15 mouse cellular contexts compared by ENCODE assay signal in the genomic region with DNA sequence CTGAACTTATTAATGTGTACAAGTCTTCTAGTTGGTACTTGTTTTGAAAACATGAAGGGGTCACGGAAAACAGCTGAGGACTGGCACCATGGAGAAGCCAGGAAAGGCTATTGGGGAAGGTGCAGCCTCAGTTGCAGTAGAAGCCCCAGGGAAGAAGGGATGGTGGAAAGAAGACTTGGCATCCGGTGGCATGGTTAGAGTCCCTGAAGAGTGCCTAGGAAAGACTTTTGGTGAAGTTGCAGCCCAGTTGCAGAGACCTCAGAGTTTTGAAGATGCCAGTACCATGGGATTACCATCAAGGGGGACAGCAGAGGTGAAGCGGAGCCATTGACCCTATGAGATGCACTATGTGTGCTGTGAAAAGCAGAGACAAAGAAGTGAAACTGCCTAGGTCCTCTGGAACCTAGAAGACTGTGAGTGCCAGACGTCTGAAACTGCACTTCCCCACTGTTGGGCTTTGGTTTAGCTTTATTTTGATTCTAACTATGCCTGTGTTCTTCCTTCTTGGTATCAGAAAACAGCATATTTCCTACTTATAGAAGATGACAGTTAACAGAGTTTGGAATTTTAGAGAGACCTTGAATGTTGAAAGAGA.
DNase-seq lines count a peak whose midpoint lies in the region; ATAC-seq and TF ChIP-seq lines count a peak whose summit lies in the region.
"Had no signal": no experiment of that assay in that cellular context is flagged by ENCODE, and none has a peak within 500 bp of the region (broad histone marks: within the 10 kb centered on the region; RNA-seq: fewer than 3 reads in every experiment).

No protein-coding gene starts in this region.

- H3K27ac ChIP-seq in gastrocnemius, adult 2 months, result peak overlapping the region; percentile 88
- peak overlapping the region; percentile 31; the same call in 1 of the 2 replicates for H3K27ac ChIP-seq in liver, postnatal 0 days (ENCODE audit: low read depth)
- H3K27ac ChIP-seq: limb, embryonic 12.5 days had no signal

- 66% methylated on average over 4 of the region's 4 CpGs for WGBS in liver, postnatal 0 days (ENCODE audit: insufficient replicate concordance)

- DNase-seq in gastrocnemius, adult 2 months, result no peak
- no peak for DNase-seq in gastrocnemius, postnatal 4 days (ENCODE audit: low spot score in 2 of 2)
- no peak for DNase-seq in liver, postnatal 0 days
- no peak for DNase-seq in liver
- peak; percentile 46 to 49 for DNase-seq in B cell, adult 2 months
- no peak for DNase-seq in left cerebral cortex, postnatal 4 days
- no peak for DNase-seq in urinary bladder, adult 2 months (ENCODE audit: low spot score)
- DNase-seq: adrenal gland, postnatal 36 days; cerebellum, adult 18-20 months; embryo, embryonic 11 days had no signal

- ATAC-seq in liver, postnatal 0 days, result no peak
- peak; percentile 46; the same call in 1 of the 2 replicates for ATAC-seq in megakaryocyte progenitor cell, adult 5-6 weeks (replicated peaks; ENCODE audit: poor library complexity)

- H3K9ac ChIP-seq in liver, postnatal 0 days (replicated peaks), result no peak overlapping the region
- H3K9ac ChIP-seq: limb, embryonic 12.5 days; lung, embryonic 15.5 days; neural tube, embryonic 13.5 days had no signal

- no peak for TF ChIP-seq CTCF in gastrocnemius, adult 2 months (IDR thresholded peaks at IDR 0.05)
- TF ChIP-seq CTCF in liver, postnatal 0 days (IDR thresholded peaks at IDR 0.05; ENCODE audit: low read depth), result no peak

- intact Hi-C loops in gastrocnemius, adult 2 months (cut with DNase I), result no loop called here
- intact Hi-C loops in left cerebral cortex, postnatal 4 days (cut with DNase I), result no loop called here

- no peak overlapping the region for H3K4me3 ChIP-seq in gastrocnemius, adult 2 months
- H3K4me3 ChIP-seq in liver, postnatal 0 days (ENCODE audit: low read depth, low read length), result no peak overlapping the region
- H3K4me3 ChIP-seq: erythroblast, embryonic 14.5 days; limb, embryonic 12.5 days; lung, embryonic 15.5 days; neural tube, embryonic 13.5 days had no signal

- no peak for TF ChIP-seq EP300 in liver, postnatal 0 days (IDR thresholded peaks at IDR 0.05; ENCODE audit: low read depth)

- H3K9me3 ChIP-seq in liver, postnatal 0 days (ENCODE audit: low read length), result no peaks in the 10 kb centered on the region
- H3K9me3 ChIP-seq: limb, embryonic 12.5 days; lung, embryonic 15.5 days; neural tube, embryonic 13.5 days had no signal

- H3K36me3 ChIP-seq in liver, postnatal 0 days (replicated peaks; ENCODE audit: insufficient read depth, low read length), result no peaks in the 10 kb centered on the region
- H3K36me3 ChIP-seq: limb, embryonic 12.5 days; lung, embryonic 15.5 days; neural tube, embryonic 13.5 days had no signal

- no peaks in the 10 kb centered on the region for H3K4me1 ChIP-seq in liver, postnatal 0 days (ENCODE audit: insufficient read depth)
- H3K4me1 ChIP-seq: limb, embryonic 12.5 days had no signal

- no peak overlapping the region for H3K4me2 ChIP-seq in liver, postnatal 0 days (ENCODE audit: low read depth, low read length)
- H3K4me2 ChIP-seq: limb, embryonic 12.5 days; lung, embryonic 15.5 days; neural tube, embryonic 13.5 days had no signal

- no peaks in the 10 kb centered on the region for H3K27me3 ChIP-seq in liver, postnatal 0 days (ENCODE audit: insufficient read depth, low read length)
- H3K27me3 ChIP-seq: limb, embryonic 12.5 days; lung, embryonic 15.5 days; neural tube, embryonic 13.5 days had no signal

Comparison
In these comparisons a context has a peak if more than half of its experiments do, and no peak if none do; other contexts are left out.
1. DNase-seq: peak in B cell, adult 2 months (2 of 2); none in gastrocnemius, adult 2 months (single experiment), gastrocnemius, postnatal 4 days (0 of 2), liver, postnatal 0 days (single experiment), liver (single experiment), left cerebral cortex, postnatal 4 days (single experiment) and urinary bladder, adult 2 months (single experiment).